Mouse (Mus musculus) lung, adult 2 months (tissue): ENCODE results near the gene Actrt2. TPM values are rescaled to one million over a fixed set of nuclear protein-coding genes. Genes with fewer than 3 reads are reported as not detected.

Source experiments
- DNase-seq: peaks from one replicate; pipeline ENCODE4 v3.0.0; 2022
- H3K4me1 ChIP-seq: fragments of 200-500 bp; 2 replicates; pipeline ENCODE4 v1.6.1; 2011; ENCODE audit warnings: low read length; ENCODE audit not compliant: control insufficient read depth, insufficient read depth
- H3K4me3 ChIP-seq: fragments of 200-500 bp; replicated peaks from 2 replicates; pipeline ENCODE3; 2011; ENCODE audit warnings: low read depth, mild to moderate bottlenecking, control low read depth, low read length; ENCODE audit errors: extremely low read depth
- CTCF ChIP-seq: fragments of 200-500 bp; IDR thresholded peaks from 2 replicates; pipeline ENCODE4 v1.5.1; 2011; ENCODE audit warnings: mild to moderate bottlenecking, low read length, control low read depth; ENCODE audit not compliant: insufficient read depth
- POLR2A ChIP-seq: fragments of 200-500 bp; IDR thresholded peaks from 2 replicates; pipeline ENCODE4 v1.6.1; 2011; ENCODE audit warnings: low read depth, mild to moderate bottlenecking, control low read depth, low read length, borderline replicate concordance; ENCODE audit errors: extremely low read depth
- WGBS: fragments of 180-500 bp; shearing (Covaris S2); methylation state at CpG from one replicate; pipeline ENCODE4 v1.1.7; 2018; 5-methylcytosine and 5-hydroxymethylcytosine counted together
- polyA plus RNA-seq: library from polyadenylated mRNA; depleted of rRNA; stranded (reverse); fragments of >200 nt; gene quantifications from 2 replicates; pipeline ENCODE4 v1.2.3, GENCODE M21; 2012; rRNA removed

The Actrt2 gene
- polyA plus RNA-seq, result not detected in 2 replicates

GRCm38 (mm10) chr4:154667767-154668166, at the start of gene Actrt2:
TSS of gene Actrt2 (minus strand) at chr4:154667867.
- Histone ChIP-seq H3K4me1 (no peaks in the 10 kb centered on the region), H3K4me3 (no peak within 1 kb of the TSS)
- TF ChIP-seq POLR2A (no peak), CTCF (no peak)
- no peak for DNase-seq
- 73% methylated on average over 2 of the region's 2 CpGs for WGBS

GRCm38 (mm10) chr4:154709391-154710107, 41.9 kb upstream of the Actrt2 start:
- TF ChIP-seq POLR2A, result no peak
- TF ChIP-seq CTCF, result no peak
- WGBS, result 51% methylated on average over 21 of the region's 21 CpGs
- no peaks in the 10 kb centered on the region for H3K4me1 ChIP-seq
- no peak for DNase-seq
- H3K4me3 ChIP-seq, result no peak overlapping the region

- TF ChIP-seq CTCF, result no peak
- no peak for TF ChIP-seq POLR2A
- no peak for DNase-seq
- Histone ChIP-seq H3K4me3 (no peak overlapping the region), H3K4me1 (no peaks in the 10 kb centered on the region)
- 61% methylated on average over 2 of the region's 2 CpGs for WGBS
Observed at GRCm38 (mm10) chr4:154708811-154709210, 41.1 kb upstream of the Actrt2 start.

GRCm38 (mm10) chr4:154708223-154708622, 40.6 kb upstream of the Actrt2 start:
- WGBS, result 88% methylated on average over 11 of the region's 11 CpGs
- TF ChIP-seq CTCF, result no peak
- TF ChIP-seq POLR2A, result no peak
- H3K4me3 ChIP-seq, result no peak overlapping the region
- DNase-seq, result no peak
- H3K4me1 ChIP-seq, result no peaks in the 10 kb centered on the region

GRCm38 (mm10) chr4:154707521-154707920, 39.9 kb upstream of the Actrt2 start:
- TF ChIP-seq POLR2A, result no peak
- no peak for TF ChIP-seq CTCF
- Histone ChIP-seq H3K4me1 (no peaks in the 10 kb centered on the region), H3K4me3 (no peak overlapping the region)
- 62% methylated on average over 4 of the region's 4 CpGs for WGBS
- no peak for DNase-seq

- WGBS, result 57% methylated on average over 1 of the region's 1 CpGs
- no peak for DNase-seq
- no peak overlapping the region for H3K4me3 ChIP-seq
- TF ChIP-seq POLR2A (no peak), CTCF (no peak)
- H3K4me1 ChIP-seq, result no peaks in the 10 kb centered on the region
Observed at GRCm38 (mm10) chr4:154706442-154706841, 38.8 kb upstream of the Actrt2 start.

GRCm38 (mm10) chr4:154705681-154706080, 38.0 kb upstream of the Actrt2 start:
- H3K4me1 ChIP-seq, result no peaks in the 10 kb centered on the region
- no peak for DNase-seq
- TF ChIP-seq CTCF (no peak), POLR2A (no peak)
- H3K4me3 ChIP-seq, result no peak overlapping the region
- WGBS, result 75% methylated on average over 4 of the region's 4 CpGs

- WGBS, result 79% methylated on average over 6 of the region's 6 CpGs
- no peak overlapping the region for H3K4me3 ChIP-seq
- TF ChIP-seq POLR2A (no peak), CTCF (no peak)
- H3K4me1 ChIP-seq, result no peaks in the 10 kb centered on the region
- no peak for DNase-seq
Observed at GRCm38 (mm10) chr4:154705056-154705455, 37.4 kb upstream of the Actrt2 start.

- TF ChIP-seq CTCF (no peak), POLR2A (no peak)
- no peak for DNase-seq
- H3K4me1 ChIP-seq, result no peaks in the 10 kb centered on the region
- WGBS, result 79% methylated on average over 7 of the region's 7 CpGs
- H3K4me3 ChIP-seq, result no peak overlapping the region
Observed at GRCm38 (mm10) chr4:154704591-154704990, 36.9 kb upstream of the Actrt2 start.

- no peak overlapping the region for H3K4me3 ChIP-seq
- DNase-seq, result no peak
- WGBS, result 50% methylated on average over 7 of the region's 7 CpGs
Observed at GRCm38 (mm10) chr4:154703426-154704070, 35.9 kb upstream of the Actrt2 start.

More at GRCm38 (mm10) chr4:154703426-154704070, 35.9 kb upstream of the Actrt2 start:
- TF ChIP-seq POLR2A (no peak), CTCF (no peak)
- no peaks in the 10 kb centered on the region for H3K4me1 ChIP-seq
